Mouse (Mus musculus): ENCODE measurements around the gene Cyp4f18. TPM values are rescaled to one million over a fixed set of nuclear protein-coding genes. Genes with fewer than 3 reads are reported as not detected.
"Not testable (repeated sequence)": the region's sequence is repeated elsewhere in the genome, so short reads cannot be mapped to it uniquely, and the experiment has no call there.

The Cyp4f18 gene
- total RNA-seq (2012; rRNA removed): 0.18 and 0.32 TPM in 2 replicates

GRCm38 (mm10) chr8:72009473-72009872, at the start of gene Cyp4f18:
Gene Cyp4f18 (minus strand): TSS chr8:72009626.
- no peak within 1 kb of the TSS for H3K9ac ChIP-seq (ENCODE audit: insufficient read depth, low read depth, low read length, poor library complexity, severe bottlenecking)
- H3K4me3 ChIP-seq (ENCODE audit: insufficient read depth in 1 of 2, low read depth in 1 of 2, low read length in 2 of 2, poor library complexity in 1 of 2, severe bottlenecking in 1 of 2): no peak within 1 kb of the TSS
- DNase-seq (ENCODE audit: low read depth, low spot score): no peak
- TF ChIP-seq HCFC1 (IDR thresholded peaks at IDR 0.05; ENCODE audit: borderline replicate concordance, insufficient read depth, low read length): no peak
- no peak for TF ChIP-seq ZNF384 (IDR thresholded peaks at IDR 0.05; ENCODE audit: low read depth, low read length)
- TF ChIP-seq CHD2 (IDR thresholded peaks at IDR 0.05; ENCODE audit: low read depth, low read length): no peak
- no peak for TF ChIP-seq ZC3H11A (IDR thresholded peaks at IDR 0.05; ENCODE audit: borderline replicate concordance, low read depth, low read length)
- TF ChIP-seq MAFK (IDR thresholded peaks at IDR 0.05; ENCODE audit: insufficient read depth, low read depth, low read length): no peak
- no peaks in the 10 kb centered on the region for H3K36me3 ChIP-seq (ENCODE audit: control insufficient read depth, insufficient read depth, low read length, poor library complexity, severe bottlenecking)
- no peak within 1 kb of the TSS for H3K27ac ChIP-seq (ENCODE audit: insufficient read depth, low read depth, low read length, poor library complexity, severe bottlenecking)
- no peaks in the 10 kb centered on the region for H3K9me3 ChIP-seq (ENCODE audit: control insufficient read depth, insufficient read depth, low read depth, low read length)
- no peaks in the 10 kb centered on the region for H3K4me1 ChIP-seq (ENCODE audit: control insufficient read depth in 2 of 2, insufficient read depth in 2 of 2, low read length in 2 of 2, poor library complexity in 1 of 2)
- in situ Hi-C loops (cut with MboI; ENCODE audit: low sequenced_read_pairs in 2 of 2, unreplicated experiment in 2 of 2): no loop called here

- in situ Hi-C loops (cut with MboI; ENCODE audit: low sequenced_read_pairs in 2 of 2, unreplicated experiment in 2 of 2); H3K9me3 ChIP-seq (ENCODE audit: control insufficient read depth, insufficient read depth, low read depth, low read length); DNase-seq (ENCODE audit: low read depth, low spot score); H3K4me3 ChIP-seq (ENCODE audit: insufficient read depth in 1 of 2, low read depth in 1 of 2, low read length in 2 of 2, poor library complexity in 1 of 2, severe bottlenecking in 1 of 2); H3K27ac ChIP-seq (ENCODE audit: insufficient read depth, low read depth, low read length, poor library complexity, severe bottlenecking); H3K36me3 ChIP-seq (ENCODE audit: control insufficient read depth, insufficient read depth, low read length, poor library complexity, severe bottlenecking); H3K4me1 ChIP-seq (ENCODE audit: control insufficient read depth in 2 of 2, insufficient read depth in 2 of 2, low read length in 2 of 2, poor library complexity in 1 of 2); H3K9ac ChIP-seq (ENCODE audit: insufficient read depth, low read depth, low read length, poor library complexity, severe bottlenecking): not testable (repeated sequence)
Observed at GRCm38 (mm10) chr8:72057643-72058042, 48.2 kb upstream of the Cyp4f18 start.

DNA sequence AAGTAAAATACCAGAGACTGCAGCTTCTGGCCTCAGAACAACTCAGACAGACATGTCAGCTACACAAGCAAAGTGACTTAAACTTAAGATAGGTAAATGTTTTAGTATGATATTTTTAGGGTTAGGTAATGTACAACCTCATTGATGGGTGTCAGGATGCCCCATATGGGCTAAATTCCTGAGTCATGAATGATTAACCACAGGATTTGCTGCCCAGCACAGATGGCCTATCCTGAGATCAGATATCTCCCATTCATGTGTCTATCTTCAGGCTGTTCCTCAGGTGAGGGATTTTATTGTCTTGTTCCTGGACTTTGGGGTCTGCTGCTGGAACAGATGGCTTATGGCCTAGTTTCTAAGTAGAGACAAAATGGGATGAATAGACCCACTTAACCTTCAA, 45.2 kb upstream of the Cyp4f18 start:
- H3K4me3 ChIP-seq (ENCODE audit: insufficient read depth in 1 of 2, low read depth in 1 of 2, low read length in 2 of 2, poor library complexity in 1 of 2, severe bottlenecking in 1 of 2); H3K9ac ChIP-seq (ENCODE audit: insufficient read depth, low read depth, low read length, poor library complexity, severe bottlenecking); H3K9me3 ChIP-seq (ENCODE audit: control insufficient read depth, insufficient read depth, low read depth, low read length); H3K36me3 ChIP-seq (ENCODE audit: control insufficient read depth, insufficient read depth, low read length, poor library complexity, severe bottlenecking); H3K27ac ChIP-seq (ENCODE audit: insufficient read depth, low read depth, low read length, poor library complexity, severe bottlenecking); in situ Hi-C loops (cut with MboI; ENCODE audit: low sequenced_read_pairs in 2 of 2, unreplicated experiment in 2 of 2); H3K4me1 ChIP-seq (ENCODE audit: control insufficient read depth in 2 of 2, insufficient read depth in 2 of 2, low read length in 2 of 2, poor library complexity in 1 of 2); DNase-seq (ENCODE audit: low read depth, low spot score): not testable (repeated sequence)

- H3K4me3 ChIP-seq (ENCODE audit: insufficient read depth in 1 of 2, low read depth in 1 of 2, low read length in 2 of 2, poor library complexity in 1 of 2, severe bottlenecking in 1 of 2): no peak overlapping the region
- no peak overlapping the region for H3K9ac ChIP-seq (ENCODE audit: insufficient read depth, low read depth, low read length, poor library complexity, severe bottlenecking)
- TF ChIP-seq CHD2 (IDR thresholded peaks at IDR 0.05; ENCODE audit: low read depth, low read length) (no peak), ZNF384 (IDR thresholded peaks at IDR 0.05; ENCODE audit: low read depth, low read length) (no peak), MAFK (IDR thresholded peaks at IDR 0.05; ENCODE audit: insufficient read depth, low read depth, low read length) (no peak), ZC3H11A (IDR thresholded peaks at IDR 0.05; ENCODE audit: borderline replicate concordance, low read depth, low read length) (no peak)
- no peaks in the 10 kb centered on the region for H3K4me1 ChIP-seq (ENCODE audit: control insufficient read depth in 2 of 2, insufficient read depth in 2 of 2, low read length in 2 of 2, poor library complexity in 1 of 2)
- in situ Hi-C loops (cut with MboI; ENCODE audit: low sequenced_read_pairs in 2 of 2, unreplicated experiment in 2 of 2): no loop called here
- H3K27ac ChIP-seq (ENCODE audit: insufficient read depth, low read depth, low read length, poor library complexity, severe bottlenecking): no peak overlapping the region
- no peaks in the 10 kb centered on the region for H3K36me3 ChIP-seq (ENCODE audit: control insufficient read depth, insufficient read depth, low read length, poor library complexity, severe bottlenecking)
- DNase-seq (ENCODE audit: low read depth, low spot score): no peak
- H3K9me3 ChIP-seq (ENCODE audit: control insufficient read depth, insufficient read depth, low read depth, low read length): no peaks in the 10 kb centered on the region
Observed at GRCm38 (mm10) chr8:72042493-72042892, 33.1 kb upstream of the Cyp4f18 start.

DNA sequence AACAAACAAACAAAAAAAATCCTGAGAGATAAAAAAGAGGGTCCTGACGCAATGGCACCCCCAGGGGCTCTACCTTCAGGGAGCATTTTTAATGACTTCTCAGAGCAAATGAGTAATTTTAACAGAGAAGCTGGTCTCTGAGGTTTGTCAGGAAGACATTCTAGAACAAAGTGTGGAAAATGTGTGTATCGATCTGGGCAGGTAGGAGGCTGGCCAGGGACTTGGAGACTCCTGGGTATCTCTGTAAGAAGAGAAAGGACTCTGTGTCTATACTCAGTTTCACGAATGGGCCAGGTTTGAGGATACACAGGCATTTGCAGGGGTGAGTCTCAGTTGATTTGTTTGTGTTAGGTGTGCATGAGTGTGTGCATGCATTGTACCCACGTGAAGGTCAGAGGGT, 31.5 kb upstream of the Cyp4f18 start, which contains the start of gene Olfr372:
Olfr372 (plus strand) TSS at position 301 of the 400 bp plus-strand sequence.
- DNase-seq (ENCODE audit: low read depth, low spot score); in situ Hi-C loops (cut with MboI; ENCODE audit: low sequenced_read_pairs in 2 of 2, unreplicated experiment in 2 of 2); H3K9me3 ChIP-seq (ENCODE audit: control insufficient read depth, insufficient read depth, low read depth, low read length); H3K27ac ChIP-seq (ENCODE audit: insufficient read depth, low read depth, low read length, poor library complexity, severe bottlenecking); H3K9ac ChIP-seq (ENCODE audit: insufficient read depth, low read depth, low read length, poor library complexity, severe bottlenecking); H3K4me1 ChIP-seq (ENCODE audit: control insufficient read depth in 2 of 2, insufficient read depth in 2 of 2, low read length in 2 of 2, poor library complexity in 1 of 2); H3K36me3 ChIP-seq (ENCODE audit: control insufficient read depth, insufficient read depth, low read length, poor library complexity, severe bottlenecking); H3K4me3 ChIP-seq (ENCODE audit: insufficient read depth in 1 of 2, low read depth in 1 of 2, low read length in 2 of 2, poor library complexity in 1 of 2, severe bottlenecking in 1 of 2): not testable (repeated sequence)

- DNase-seq (ENCODE audit: low read depth, low spot score); in situ Hi-C loops (cut with MboI; ENCODE audit: low sequenced_read_pairs in 2 of 2, unreplicated experiment in 2 of 2); H3K27ac ChIP-seq (ENCODE audit: insufficient read depth, low read depth, low read length, poor library complexity, severe bottlenecking): not testable (repeated sequence)
Observed at GRCm38 (mm10) chr8:72032926-72033325, 23.5 kb upstream of the Cyp4f18 start.

GRCm38 (mm10) chr8:72024886-72025285, 15.5 kb upstream of the Cyp4f18 start:
- in situ Hi-C loops (cut with MboI; ENCODE audit: low sequenced_read_pairs in 2 of 2, unreplicated experiment in 2 of 2); H3K9ac ChIP-seq (ENCODE audit: insufficient read depth, low read depth, low read length, poor library complexity, severe bottlenecking): not testable (repeated sequence)

More at GRCm38 (mm10) chr8:72032926-72033325, 23.5 kb upstream of the Cyp4f18 start:
- H3K9me3 ChIP-seq (ENCODE audit: control insufficient read depth, insufficient read depth, low read depth, low read length); H3K9ac ChIP-seq (ENCODE audit: insufficient read depth, low read depth, low read length, poor library complexity, severe bottlenecking); H3K4me3 ChIP-seq (ENCODE audit: insufficient read depth in 1 of 2, low read depth in 1 of 2, low read length in 2 of 2, poor library complexity in 1 of 2, severe bottlenecking in 1 of 2); H3K4me1 ChIP-seq (ENCODE audit: control insufficient read depth in 2 of 2, insufficient read depth in 2 of 2, low read length in 2 of 2, poor library complexity in 1 of 2); H3K36me3 ChIP-seq (ENCODE audit: control insufficient read depth, insufficient read depth, low read length, poor library complexity, severe bottlenecking): not testable (repeated sequence)

More at GRCm38 (mm10) chr8:72024886-72025285, 15.5 kb upstream of the Cyp4f18 start:
- DNase-seq (ENCODE audit: low read depth, low spot score); H3K4me3 ChIP-seq (ENCODE audit: insufficient read depth in 1 of 2, low read depth in 1 of 2, low read length in 2 of 2, poor library complexity in 1 of 2, severe bottlenecking in 1 of 2); H3K9me3 ChIP-seq (ENCODE audit: control insufficient read depth, insufficient read depth, low read depth, low read length); H3K36me3 ChIP-seq (ENCODE audit: control insufficient read depth, insufficient read depth, low read length, poor library complexity, severe bottlenecking); H3K4me1 ChIP-seq (ENCODE audit: control insufficient read depth in 2 of 2, insufficient read depth in 2 of 2, low read length in 2 of 2, poor library complexity in 1 of 2); H3K27ac ChIP-seq (ENCODE audit: insufficient read depth, low read depth, low read length, poor library complexity, severe bottlenecking): not testable (repeated sequence)
